Mouse (Mus musculus) thymus, adult 2 months (tissue): ENCODE measurements at regions not wholly inside any gene's neighbourhood (a gene's known extent, or its start where the extent isn't known, plus 50 kb on each side); places are given as distances from the start of the nearest gene placed in this dataset.

Experiments used
- CTCF ChIP-seq: fragments of 200-500 bp; IDR thresholded peaks from 2 replicates; pipeline ENCODE4 v1.5.1; 2012; ENCODE audit warnings: mild to moderate bottlenecking, control low read depth, low read length, moderate library complexity, borderline replicate concordance; ENCODE audit not compliant: control insufficient read depth, poor library complexity, insufficient read depth; ENCODE audit errors: extremely low read depth
- POLR2A ChIP-seq: fragments of 200-500 bp; IDR thresholded peaks from 2 replicates; pipeline ENCODE4 v1.6.1; 2012; ENCODE audit warnings: mild to moderate bottlenecking, low read length, control low read depth, moderate library complexity; ENCODE audit not compliant: control insufficient read depth, poor library complexity, insufficient read depth; ENCODE audit errors: extremely low read depth

DNA sequence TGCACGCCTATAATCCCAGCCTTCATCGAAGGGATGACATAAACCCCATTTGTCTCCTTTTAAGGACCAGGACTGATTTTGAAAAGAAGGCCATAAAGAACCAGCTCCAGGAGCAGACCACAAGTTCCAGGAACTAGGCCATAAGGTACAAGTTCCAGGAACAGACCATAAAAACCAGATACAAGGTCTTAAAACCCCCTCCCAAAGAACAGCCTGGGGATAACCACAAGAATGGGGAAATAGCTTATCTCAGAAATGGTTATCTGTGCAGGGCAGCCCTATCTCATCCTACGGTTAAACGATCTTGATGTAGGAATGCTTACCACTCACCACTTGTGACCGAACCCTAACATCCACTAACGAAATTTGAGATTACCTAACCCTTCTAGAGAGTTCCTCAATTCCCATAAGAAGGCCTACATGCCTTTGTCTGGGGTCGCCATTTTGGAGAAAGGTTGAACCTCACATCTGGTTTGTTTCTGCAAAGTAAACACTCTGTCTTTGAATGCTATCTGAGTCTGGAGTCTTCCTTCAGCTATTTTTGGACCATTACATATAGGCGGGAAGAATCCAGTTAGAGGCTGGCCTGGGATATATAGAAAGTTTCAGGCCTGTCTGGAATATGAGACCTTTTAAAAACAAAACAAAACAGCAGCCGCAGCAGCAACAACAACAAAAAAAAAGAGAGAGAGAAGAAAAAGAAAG lies 103.5 kb upstream of the Fut8 start:
- no peak for TF ChIP-seq POLR2A
- TF ChIP-seq CTCF, result no peak
